Comparison of ENCODE assay signal across 8 mouse cellular contexts in the genomic region with DNA sequence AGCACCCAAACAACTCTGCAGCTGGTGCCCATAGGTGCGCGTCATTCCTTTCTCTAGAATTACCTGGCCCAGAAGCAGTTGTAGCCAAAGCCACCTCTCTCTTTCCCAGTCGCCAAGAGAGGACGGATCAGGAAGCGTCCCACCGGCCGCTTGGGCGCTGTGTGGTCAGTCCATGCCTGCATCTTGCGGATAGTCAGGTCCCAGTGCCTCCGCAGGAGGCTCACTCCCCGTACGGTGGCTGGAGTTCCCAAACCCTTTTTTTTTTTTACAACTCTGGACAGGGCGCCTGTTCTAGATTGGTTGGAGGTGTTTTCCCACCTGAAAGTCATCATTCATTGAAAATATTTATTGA. TPM values are rescaled to one million over a fixed set of nuclear protein-coding genes. Genes with fewer than 3 reads are reported as not detected.
DNase-seq lines count a peak whose midpoint lies in the region; ATAC-seq and TF ChIP-seq lines count a peak whose summit lies in the region.

No protein-coding gene starts in this region.

- H3K4me3 ChIP-seq in lung, embryonic 16.5 days (ENCODE audit: low read length), result peak overlapping the region; percentile 62
- peak overlapping the region; percentile 72 for H3K4me3 ChIP-seq in forebrain, embryonic 10.5 days
- H3K4me3 ChIP-seq in limb, embryonic 14.5 days (replicated peaks; ENCODE audit: low read length), result peak overlapping the region; percentile 61
- peak overlapping the region; percentile 67 for H3K4me3 ChIP-seq in olfactory bulb, adult 2 months (ENCODE audit: insufficient read depth, low read depth, low read length)

- TF ChIP-seq CTCF in olfactory bulb, adult 2 months (IDR thresholded peaks at IDR 0.05; ENCODE audit: insufficient read depth, low read depth, low read length), result no peak

- H3K9ac ChIP-seq in lung, embryonic 16.5 days (ENCODE audit: low read length), result peak overlapping the region; percentile 81
- peak overlapping the region; percentile 77 for H3K9ac ChIP-seq in limb, embryonic 14.5 days (ENCODE audit: low read depth, low read length, severe bottlenecking)

- 2% methylated on average over 13 of the region's 13 CpGs for WGBS in lung, embryonic 16.5 days
- WGBS in forebrain, embryonic 10.5 days, result under 1% methylated on average over 13 of the region's 13 CpGs
- 0% methylated on average over 13 of the region's 13 CpGs for WGBS in limb, embryonic 14.5 days
- WGBS in olfactory bulb, adult 2 months, result 2% methylated on average over 13 of the region's 13 CpGs

- no peak for DNase-seq in lung, postnatal 36 days
- DNase-seq in forebrain, embryonic 10.5 days (ENCODE audit: extremely low spot score, low spot score), result no peak
- no peak for DNase-seq in limb, embryonic 14.5 days (ENCODE audit: low spot score)
- DNase-seq in layer of hippocampus, postnatal 36 days, result no peak
- DNase-seq in adrenal gland, postnatal 10 days, result no peak
- DNase-seq in cerebellum, postnatal 36 days, result no peak

- peaks cover 17% of the 10 kb centered on the region for H3K4me1 ChIP-seq in lung, embryonic 16.5 days (replicated peaks; ENCODE audit: control insufficient read depth, insufficient read depth, low read length)
- peaks cover 39% of the 10 kb centered on the region for H3K4me1 ChIP-seq in forebrain, embryonic 10.5 days
- peaks cover 7% of the 10 kb centered on the region; the same call in 1 of the 2 replicates for H3K4me1 ChIP-seq in limb, embryonic 14.5 days (ENCODE audit: control insufficient read depth, insufficient read depth, low read length)
- H3K4me1 ChIP-seq in olfactory bulb, adult 2 months (ENCODE audit: control insufficient read depth, insufficient read depth, low read length), result peaks cover 24% of the 10 kb centered on the region

- H3K4me2 ChIP-seq in lung, embryonic 16.5 days (ENCODE audit: low read depth, low read length), result peak overlapping the region; percentile 80
- peak overlapping the region; percentile 80 for H3K4me2 ChIP-seq in limb, embryonic 14.5 days (replicated peaks; ENCODE audit: low read depth, low read length, severe bottlenecking)

- peaks cover 3% of the 10 kb centered on the region for H3K9me3 ChIP-seq in lung, embryonic 16.5 days (ENCODE audit: control insufficient read depth, low read length)
- peaks cover 6% of the 10 kb centered on the region; the same call in 1 of the 2 replicates for H3K9me3 ChIP-seq in forebrain, embryonic 10.5 days
- no peaks in the 10 kb centered on the region for H3K9me3 ChIP-seq in limb, embryonic 14.5 days (ENCODE audit: control insufficient read depth, low read length)

- no peaks in the 10 kb centered on the region for H3K36me3 ChIP-seq in lung, embryonic 16.5 days (ENCODE audit: control insufficient read depth, insufficient read depth, low read length)
- H3K36me3 ChIP-seq in forebrain, embryonic 10.5 days (replicated peaks), result no peaks in the 10 kb centered on the region
- no peaks in the 10 kb centered on the region for H3K36me3 ChIP-seq in limb, embryonic 14.5 days (ENCODE audit: control insufficient read depth, insufficient read depth, low read length)

- peak overlapping the region; percentile 94 for H3K27ac ChIP-seq in lung, embryonic 16.5 days (ENCODE audit: low read length)
- H3K27ac ChIP-seq in forebrain, embryonic 10.5 days, result peak overlapping the region; percentile 95
- peak overlapping the region; percentile 93 for H3K27ac ChIP-seq in limb, embryonic 14.5 days (replicated peaks; ENCODE audit: low read depth, low read length)
- H3K27ac ChIP-seq in olfactory bulb, adult 2 months (ENCODE audit: insufficient read depth, low read depth, low read length), result no peak overlapping the region

- TF ChIP-seq POLR2A in limb, embryonic 14.5 days (IDR thresholded peaks at IDR 0.05; ENCODE audit: borderline replicate concordance, extremely low read depth, insufficient read depth, insufficient read length), result no peak
- TF ChIP-seq POLR2A in olfactory bulb, adult 2 months (IDR thresholded peaks at IDR 0.05; ENCODE audit: insufficient read depth, low read depth, low read length), result no peak; the same call in 1 of the 2 replicates

- peak; percentile 54 for ATAC-seq in lung, embryonic 16.5 days (ENCODE audit: low read depth)
- peak; percentile 32; the same call in 1 of the 2 replicates for ATAC-seq in limb, embryonic 14.5 days (ENCODE audit: low FRiP score, low read depth)

- no peaks in the 10 kb centered on the region for H3K27me3 ChIP-seq in lung, embryonic 16.5 days (ENCODE audit: control insufficient read depth, insufficient read depth, low read depth, low read length)
- peaks cover 9% of the 10 kb centered on the region; the same call in 1 of the 2 replicates for H3K27me3 ChIP-seq in forebrain, embryonic 10.5 days (ENCODE audit: poor library complexity, severe bottlenecking)
- H3K27me3 ChIP-seq in limb, embryonic 14.5 days (ENCODE audit: control insufficient read depth, insufficient read depth, low read length), result no peaks in the 10 kb centered on the region

RNA-seq across cellular contexts. Expression of a gene that starts 35.4 kb away (rescaled TPM):
- 2,527 and 2,659 TPM in 2 replicates for polyA plus RNA-seq in lung, embryonic 16.5 days (2015; fragmentation: Nextera tagmentation; extraction: Ambion mirVana)
- 2,460 and 2,659 TPM in 2 replicates for polyA plus RNA-seq in forebrain, embryonic 10.5 days (2016; fragmentation: Nextera tagmentation; extraction: Ambion mirVana)
- polyA plus RNA-seq in limb, embryonic 14.5 days (2012; rRNA removed), result 1,296 and 1,586 TPM in 2 replicates
- polyA plus RNA-seq in limb, embryonic 14.5 days (2014; fragmentation: Nextera tagmentation; extraction: Ambion mirVana), result 2,743 and 2,800 TPM in 2 replicates
- 812 TPM in 1 of 2 replicates, not detected in the other for polyA plus RNA-seq in olfactory bulb, adult 2 months (2012; ENCODE audit: insufficient read depth, insufficient read length, low replicate concordance, missing spikeins)
- 100 to 1,000 TPM; 365 to 366 TPM for total RNA-seq in layer of hippocampus, postnatal 36 days (2021)
- 100 to 1,000 TPM; 809 to 834 TPM for total RNA-seq in adrenal gland, postnatal 10 days (2021)

RNA-seq across cellular contexts. Expression of a gene that starts 52.5 kb away (rescaled TPM):
- polyA plus RNA-seq in lung, embryonic 16.5 days (2015; fragmentation: Nextera tagmentation; extraction: Ambion mirVana), result 20.7 and 21.2 TPM in 2 replicates
- 14.7 and 17.0 TPM in 2 replicates for polyA plus RNA-seq in forebrain, embryonic 10.5 days (2016; fragmentation: Nextera tagmentation; extraction: Ambion mirVana)
- polyA plus RNA-seq in limb, embryonic 14.5 days (2012; rRNA removed), result 40.1 and 41.9 TPM in 2 replicates
- polyA plus RNA-seq in limb, embryonic 14.5 days (2014; fragmentation: Nextera tagmentation; extraction: Ambion mirVana), result 29.4 and 30.3 TPM in 2 replicates
- polyA plus RNA-seq in olfactory bulb, adult 2 months (2012; ENCODE audit: insufficient read depth, insufficient read length, low replicate concordance, missing spikeins), result not detected in 2 replicates
- total RNA-seq in layer of hippocampus, postnatal 36 days (2021), result 10 to 100 TPM; 34.6 to 35.3 TPM
- 10 to 100 TPM; 38.9 to 40.6 TPM for total RNA-seq in adrenal gland, postnatal 10 days (2021)
